Mouse (Mus musculus) lung, embryonic 15.5 days (tissue): ENCODE measurements around the gene Pax3. TPM values are rescaled to one million over a fixed set of nuclear protein-coding genes. Genes with fewer than 3 reads are reported as not detected.

Source experiments
- ATAC-seq: fragments of 200-750 bp; cut with Nextera tagmentation; 2 replicates; pipeline ENCODE4 v1.8.0; 2017; ENCODE audit warnings: moderate number of reproducible peaks, borderline replicate concordance; ENCODE audit not compliant: low FRiP score, low TSS enrichment; ENCODE audit errors: extremely low read depth
- H3K27ac ChIP-seq: fragments of 300-500 bp; sonication (generic); 2 replicates; pipeline ENCODE4 v1.5.1; 2015; ENCODE audit warnings: moderate library complexity, mild to moderate bottlenecking, inconsistent platforms
- H3K27me3 ChIP-seq: fragments of 300-500 bp; sonication (generic); 2 replicates; pipeline ENCODE4 v1.6.1; 2015; ENCODE audit warnings: inconsistent platforms
- H3K36me3 ChIP-seq: fragments of 300-500 bp; sonication (generic); 2 replicates; pipeline ENCODE4 v1.6.1; 2015; ENCODE audit warnings: inconsistent platforms
- H3K4me1 ChIP-seq: fragments of 300-500 bp; sonication (generic); 2 replicates; pipeline ENCODE4 v1.6.1; 2015; ENCODE audit warnings: inconsistent platforms
- H3K4me2 ChIP-seq: fragments of 300-500 bp; sonication (generic); 2 replicates; pipeline ENCODE4 v1.6.1; 2015; ENCODE audit warnings: inconsistent platforms, mild to moderate bottlenecking, moderate library complexity
- H3K4me3 ChIP-seq: fragments of 300-500 bp; sonication (generic); 2 replicates; pipeline ENCODE4 v1.5.1; 2015; ENCODE audit warnings: mild to moderate bottlenecking, inconsistent platforms
- H3K9ac ChIP-seq: fragments of 300-500 bp; sonication (generic); 2 replicates; pipeline ENCODE4 v1.6.1; 2015; ENCODE audit warnings: inconsistent platforms
- H3K9me3 ChIP-seq: fragments of 300-500 bp; sonication (generic); 2 replicates; pipeline ENCODE4 v1.6.1; 2016; ENCODE audit warnings: inconsistent platforms
- WGBS: fragments of 180-500 bp; shearing (Covaris S2); methylation state at CpG from one replicate; pipeline ENCODE4 v1.1.7; 2015; 5-methylcytosine and 5-hydroxymethylcytosine counted together
- polyA plus RNA-seq: library from polyadenylated mRNA; unstranded; fragments of >200 nt; fragmentation: Nextera tagmentation; extraction: Ambion mirVana; gene quantifications from 2 replicates; pipeline ENCODE4 v1.2.1, GENCODE M21; 2015

Gene Pax3
- polyA plus RNA-seq, 1 experiment from 2014 or later = 0.06 TPM

DNA sequence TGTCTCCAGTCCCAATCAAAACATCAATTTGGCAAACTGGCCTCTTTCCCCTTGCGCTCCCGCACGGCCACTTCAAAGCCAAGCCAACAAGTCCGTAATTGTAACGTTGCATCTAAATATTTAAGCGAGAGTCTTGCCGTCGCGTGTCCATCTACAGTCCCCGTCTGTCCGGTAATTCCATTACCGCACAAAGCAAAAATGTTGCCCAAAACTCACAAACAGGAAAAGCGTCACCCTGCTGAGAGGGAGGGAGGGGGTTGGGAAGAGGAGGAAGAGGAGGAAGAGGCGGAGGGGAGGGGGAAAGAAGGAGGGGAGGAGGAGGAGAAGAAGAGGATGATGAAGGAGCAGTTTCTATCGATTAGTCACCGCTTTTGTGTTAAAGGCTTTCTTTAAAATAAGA is 7.9 kb downstream of the Pax3 start:
- H3K9ac ChIP-seq = no peak overlapping the region
- no peaks in the 10 kb centered on the region for H3K36me3 ChIP-seq
- H3K4me2 ChIP-seq = peak overlapping the region; percentile 52; the same call in 1 of the 2 replicates
- H3K27me3 ChIP-seq = peaks cover 97% of the 10 kb centered on the region
- WGBS = 1% methylated on average over 16 of the region's 16 CpGs
- peaks cover 5% of the 10 kb centered on the region; the same call in 1 of the 2 replicates for H3K4me1 ChIP-seq
- H3K4me3 ChIP-seq = no peak overlapping the region
- no peak for ATAC-seq
- no peak overlapping the region for H3K27ac ChIP-seq
- no peaks in the 10 kb centered on the region for H3K9me3 ChIP-seq

- no peak overlapping the region for H3K9ac ChIP-seq
- H3K4me3 ChIP-seq = no peak overlapping the region
- peaks cover 5% of the 10 kb centered on the region; the same call in 1 of the 2 replicates for H3K4me1 ChIP-seq
- no peak overlapping the region for H3K27ac ChIP-seq
- peaks cover 95% of the 10 kb centered on the region for H3K27me3 ChIP-seq
- no peak for ATAC-seq
- H3K4me2 ChIP-seq = no peak overlapping the region
- H3K36me3 ChIP-seq = no peaks in the 10 kb centered on the region
- WGBS = 4% methylated on average over 2 of the region's 2 CpGs
- H3K9me3 ChIP-seq = no peaks in the 10 kb centered on the region
Observed at GRCm38 (mm10) chr1:78188299-78188698, 8.6 kb downstream of the Pax3 start.

DNA sequence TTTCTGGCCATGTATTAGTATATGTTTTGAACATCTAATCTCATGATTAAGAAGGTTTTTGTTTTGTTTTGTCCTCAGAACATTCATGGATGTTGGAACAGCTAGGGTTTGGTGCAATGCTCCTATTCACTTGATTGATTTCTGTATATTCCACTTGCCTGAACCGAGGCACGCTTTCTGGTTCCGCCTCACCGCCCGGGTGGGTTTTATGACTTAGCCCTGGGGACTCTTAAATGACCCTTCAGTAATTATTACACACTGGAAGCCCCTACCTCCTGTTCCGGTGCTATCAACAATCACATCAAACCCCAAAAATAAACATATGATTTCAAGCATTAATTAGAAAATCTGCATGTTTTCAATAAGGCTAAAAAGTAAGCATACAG is 9.2 kb downstream of the Pax3 start:
- no peaks in the 10 kb centered on the region for H3K36me3 ChIP-seq
- no peak for ATAC-seq
- H3K27me3 ChIP-seq = peaks cover 95% of the 10 kb centered on the region
- WGBS = 5% methylated on average over 6 of the region's 6 CpGs
- H3K9me3 ChIP-seq = no peaks in the 10 kb centered on the region
- H3K4me1 ChIP-seq = peaks cover 5% of the 10 kb centered on the region; the same call in 1 of the 2 replicates
- H3K4me2 ChIP-seq = no peak overlapping the region
- no peak overlapping the region for H3K4me3 ChIP-seq
- no peak overlapping the region for H3K9ac ChIP-seq
- no peak overlapping the region for H3K27ac ChIP-seq

DNA sequence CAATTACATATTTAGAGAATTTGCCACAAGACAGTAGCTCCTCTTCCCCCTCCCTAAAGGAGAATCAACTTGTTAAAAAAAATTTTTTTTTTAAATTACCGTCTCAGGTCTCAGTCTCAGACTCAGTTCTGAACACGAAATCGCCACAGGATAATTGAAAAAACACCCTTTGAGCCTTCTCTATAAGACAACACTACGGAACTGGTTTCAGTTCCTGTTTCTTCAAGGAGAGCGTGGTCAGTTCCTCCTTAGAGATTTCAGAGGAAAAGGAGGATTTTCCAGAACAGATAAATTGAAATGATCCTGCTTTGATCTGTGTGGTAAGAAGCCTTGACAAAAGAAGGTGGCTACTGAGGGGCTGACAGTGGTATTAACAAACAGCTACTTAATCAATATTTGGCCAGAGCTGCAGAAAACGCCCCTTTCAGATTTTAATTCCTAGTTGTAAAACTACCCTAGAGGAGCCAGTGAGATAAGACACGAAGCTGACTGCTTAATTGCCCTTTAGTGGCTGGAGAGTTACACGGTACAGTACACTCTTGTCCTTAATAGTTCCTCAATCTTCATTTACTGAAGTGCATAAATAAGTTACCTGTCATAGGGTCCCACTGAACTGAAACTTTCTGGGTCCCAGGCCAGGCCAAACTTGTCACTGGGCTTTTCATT is 9.7 kb downstream of the Pax3 start:
- ATAC-seq = no peak

DNA sequence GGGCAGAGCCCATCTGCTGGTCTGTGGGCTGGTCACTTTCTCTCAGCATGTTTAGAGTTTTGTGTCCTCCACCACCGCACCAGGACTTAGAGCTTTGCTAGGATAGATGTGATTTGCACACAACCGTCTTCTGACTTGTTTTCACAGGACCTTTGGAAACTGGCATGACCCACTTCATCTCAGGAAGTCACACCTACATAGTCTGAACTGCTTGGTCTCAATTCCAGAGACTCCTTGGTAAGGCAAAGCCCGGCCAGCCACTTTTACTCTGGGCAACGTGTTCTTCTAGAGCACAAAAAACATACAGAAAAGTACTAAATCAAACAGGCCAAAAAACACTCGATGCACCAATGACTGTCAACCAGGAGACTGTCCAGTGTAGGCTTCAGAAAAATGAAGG is 14.0 kb downstream of the Pax3 start:
- no peaks in the 10 kb centered on the region for H3K36me3 ChIP-seq
- no peak overlapping the region for H3K27ac ChIP-seq
- WGBS = 32% methylated on average over 5 of the region's 5 CpGs
- peaks cover 92% of the 10 kb centered on the region for H3K27me3 ChIP-seq
- H3K4me2 ChIP-seq = no peak overlapping the region
- H3K9ac ChIP-seq = no peak overlapping the region
- H3K9me3 ChIP-seq = no peaks in the 10 kb centered on the region
- no peak for ATAC-seq
- H3K4me1 ChIP-seq = no peaks in the 10 kb centered on the region
- no peak overlapping the region for H3K4me3 ChIP-seq

More for the DNA sequence above, 9.7 kb downstream of the Pax3 start:
- 2% methylated on average over 8 of the region's 8 CpGs for WGBS
- peaks cover 5% of the 10 kb centered on the region; the same call in 1 of the 2 replicates for H3K4me1 ChIP-seq
- no peak overlapping the region for H3K4me3 ChIP-seq
- no peak overlapping the region for H3K4me2 ChIP-seq
- H3K9me3 ChIP-seq = no peaks in the 10 kb centered on the region
- H3K9ac ChIP-seq = no peak overlapping the region
- H3K36me3 ChIP-seq = no peaks in the 10 kb centered on the region
- H3K27ac ChIP-seq = no peak overlapping the region
- H3K27me3 ChIP-seq = peaks cover 95% of the 10 kb centered on the region

- H3K27ac ChIP-seq = no peak overlapping the region
- 5% methylated on average over 9 of the region's 9 CpGs for WGBS
- no peak overlapping the region for H3K9ac ChIP-seq
- no peaks in the 10 kb centered on the region for H3K9me3 ChIP-seq
- no peak for ATAC-seq
- no peak overlapping the region for H3K4me2 ChIP-seq
- peaks cover 90% of the 10 kb centered on the region for H3K27me3 ChIP-seq
- H3K4me3 ChIP-seq = no peak overlapping the region
- no peaks in the 10 kb centered on the region for H3K36me3 ChIP-seq
- no peaks in the 10 kb centered on the region for H3K4me1 ChIP-seq
Observed at GRCm38 (mm10) chr1:78181882-78182281, 15.1 kb downstream of the Pax3 start.

DNA sequence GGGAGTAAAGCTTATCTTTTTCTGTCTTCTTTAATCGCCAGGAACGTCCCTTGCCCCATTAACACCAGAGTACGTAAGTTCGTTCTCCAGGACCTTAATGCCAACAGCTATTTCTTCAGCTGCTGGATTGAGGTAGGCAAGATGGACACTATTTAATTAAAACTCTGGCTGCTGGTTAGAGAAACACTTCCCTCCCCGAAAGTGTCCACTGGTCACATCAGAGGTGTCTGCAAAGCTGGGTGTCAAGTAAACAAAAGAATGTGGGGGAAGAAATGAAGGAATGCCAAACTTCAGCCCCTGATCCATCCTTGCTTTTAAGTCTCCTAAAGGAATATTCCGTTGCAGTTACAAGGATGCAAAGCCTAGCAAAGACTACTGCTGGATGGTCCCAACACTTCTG is 24.6 kb downstream of the Pax3 start:
- H3K27ac ChIP-seq = no peak overlapping the region
- H3K4me3 ChIP-seq = no peak overlapping the region
- H3K36me3 ChIP-seq = no peaks in the 10 kb centered on the region
- no peak overlapping the region for H3K4me2 ChIP-seq
- H3K4me1 ChIP-seq = no peaks in the 10 kb centered on the region
- peaks cover 81% of the 10 kb centered on the region for H3K27me3 ChIP-seq
- WGBS = 39% methylated on average over 6 of the region's 6 CpGs
- no peak for ATAC-seq
- no peak overlapping the region for H3K9ac ChIP-seq
- H3K9me3 ChIP-seq = no peaks in the 10 kb centered on the region

DNA sequence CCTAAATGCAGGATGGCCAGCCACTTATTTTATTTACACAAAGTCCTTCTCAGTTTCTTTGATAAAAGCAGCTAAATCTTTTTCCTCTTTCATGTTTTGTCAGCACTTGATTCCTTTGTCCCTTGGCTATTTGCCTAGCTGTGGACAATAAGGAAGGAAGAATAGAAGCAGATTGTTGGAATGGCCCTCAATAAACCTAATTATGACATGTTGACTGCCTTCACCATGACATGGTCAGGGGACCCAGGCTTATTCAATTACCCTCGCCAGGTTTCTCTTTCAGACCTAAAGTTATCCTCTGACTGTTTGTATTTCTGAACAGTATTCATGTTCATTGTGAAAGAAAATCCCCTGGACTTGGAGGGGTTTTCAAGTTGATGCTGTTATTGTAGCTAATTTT is 25.3 kb downstream of the Pax3 start:
- no peaks in the 10 kb centered on the region for H3K4me1 ChIP-seq
- no peak overlapping the region for H3K27ac ChIP-seq
- H3K4me2 ChIP-seq = no peak overlapping the region
- 26% methylated on average over 1 of the region's 1 CpGs for WGBS
- no peaks in the 10 kb centered on the region for H3K9me3 ChIP-seq
- H3K36me3 ChIP-seq = no peaks in the 10 kb centered on the region
- H3K27me3 ChIP-seq = peaks cover 81% of the 10 kb centered on the region
- H3K4me3 ChIP-seq = no peak overlapping the region
- ATAC-seq = no peak
- no peak overlapping the region for H3K9ac ChIP-seq

DNA sequence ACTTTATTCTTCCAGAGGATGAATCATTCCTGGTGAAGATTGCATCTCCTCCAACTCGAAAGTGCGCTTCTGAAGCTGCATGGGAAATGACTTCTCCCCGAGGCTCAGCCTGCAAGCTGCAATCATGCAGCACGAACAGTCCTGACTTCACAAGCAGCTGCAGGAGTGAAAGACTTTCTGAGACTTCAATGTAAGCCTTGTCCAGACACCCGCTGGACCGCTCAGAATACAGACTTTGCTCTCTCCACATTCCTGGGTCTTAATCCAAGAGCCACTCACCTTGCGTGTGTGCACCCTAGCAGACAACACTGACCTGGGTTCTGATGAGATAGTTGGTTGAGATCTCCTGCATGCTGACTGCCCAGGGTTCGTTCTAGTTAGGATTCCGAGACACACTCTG is 26.2 kb downstream of the Pax3 start:
- no peaks in the 10 kb centered on the region for H3K9me3 ChIP-seq
- WGBS = 48% methylated on average over 9 of the region's 9 CpGs
- ATAC-seq = no peak
- H3K36me3 ChIP-seq = no peaks in the 10 kb centered on the region
- H3K27me3 ChIP-seq = peaks cover 80% of the 10 kb centered on the region
- H3K9ac ChIP-seq = no peak overlapping the region
- no peaks in the 10 kb centered on the region for H3K4me1 ChIP-seq
- H3K4me3 ChIP-seq = no peak overlapping the region
- no peak overlapping the region for H3K4me2 ChIP-seq
- H3K27ac ChIP-seq = no peak overlapping the region

GRCm38 (mm10) chr1:78168796-78169195 is 28.1 kb downstream of the Pax3 start:
- H3K36me3 ChIP-seq = no peaks in the 10 kb centered on the region
- no peak overlapping the region for H3K4me3 ChIP-seq
- H3K27me3 ChIP-seq = peaks cover 87% of the 10 kb centered on the region
- 49% methylated on average over 3 of the region's 3 CpGs for WGBS
- no peak overlapping the region for H3K9ac ChIP-seq
- H3K4me2 ChIP-seq = no peak overlapping the region
- no peak for ATAC-seq
- H3K4me1 ChIP-seq = no peaks in the 10 kb centered on the region
- no peaks in the 10 kb centered on the region for H3K9me3 ChIP-seq
- no peak overlapping the region for H3K27ac ChIP-seq

DNA sequence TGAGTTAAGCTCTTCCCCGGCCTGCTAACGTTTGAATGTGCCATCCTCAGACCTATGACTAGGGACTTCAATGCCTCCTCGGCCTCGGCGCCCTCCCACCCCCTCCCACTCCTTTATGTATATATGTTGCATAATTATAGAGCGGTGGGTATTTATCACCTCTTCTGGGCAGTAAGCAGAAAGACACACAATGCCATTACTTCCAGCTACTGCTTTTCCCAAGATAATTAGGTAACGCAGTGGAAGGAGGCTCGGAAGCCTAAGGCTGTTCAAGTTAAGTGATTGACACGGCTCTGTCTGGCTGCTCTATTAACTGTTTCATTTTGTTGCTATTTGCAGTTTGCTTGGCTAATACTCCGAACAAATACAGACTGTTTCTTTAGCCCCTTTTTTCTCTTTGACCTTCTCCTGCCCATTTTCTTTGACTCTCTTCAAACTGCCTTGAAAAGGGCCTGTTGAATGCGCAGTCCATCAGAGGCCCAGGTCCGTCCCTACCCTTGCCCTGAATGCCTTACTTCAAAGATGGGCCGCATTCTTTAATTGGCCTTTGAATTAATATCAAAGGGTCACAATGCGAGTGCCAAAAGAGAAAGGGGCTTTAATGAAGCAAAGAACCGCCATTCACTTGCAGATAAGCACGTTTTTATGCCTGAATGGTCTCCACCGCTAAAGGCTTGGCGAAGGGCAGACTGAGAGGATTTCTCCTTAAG is 29.2 kb downstream of the Pax3 start:
- 43% methylated on average over 18 of the region's 18 CpGs for WGBS
- Histone ChIP-seq H3K4me3 (no peak overlapping the region), H3K36me3 (no peaks in the 10 kb centered on the region), H3K4me1 (no peaks in the 10 kb centered on the region), H3K27me3 (peaks cover 86% of the 10 kb centered on the region), H3K4me2 (no peak overlapping the region), H3K9ac (no peak overlapping the region), H3K9me3 (no peaks in the 10 kb centered on the region), H3K27ac (no peak overlapping the region)
- ATAC-seq = no peak

DNA sequence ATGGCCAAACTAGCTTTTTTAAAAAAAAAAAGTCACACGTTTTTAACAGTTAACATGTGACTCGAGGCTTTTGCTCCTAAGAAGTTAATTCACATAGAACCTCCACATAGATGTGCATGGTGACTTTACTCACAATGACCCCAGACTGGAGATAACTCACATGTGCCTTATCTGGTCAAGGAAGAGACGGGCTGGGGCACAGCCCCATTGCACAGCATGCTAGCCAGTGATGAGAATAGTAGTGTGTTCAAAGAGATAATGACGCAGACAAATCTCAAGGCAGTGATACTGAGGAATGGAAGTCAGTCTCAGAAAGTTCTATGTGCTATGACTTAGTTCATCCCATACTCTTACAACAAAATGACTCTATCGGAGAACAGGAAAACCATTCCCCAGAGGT is 35.2 kb downstream of the Pax3 start:
- Histone ChIP-seq H3K27ac (no peak overlapping the region), H3K4me3 (no peak overlapping the region), H3K27me3 (peaks cover 82% of the 10 kb centered on the region), H3K36me3 (no peaks in the 10 kb centered on the region), H3K9me3 (no peaks in the 10 kb centered on the region), H3K4me2 (no peak overlapping the region), H3K4me1 (no peaks in the 10 kb centered on the region), H3K9ac (no peak overlapping the region)
- WGBS = 72% methylated on average over 5 of the region's 5 CpGs
- no peak for ATAC-seq
